Mouse (Mus musculus) heart, adult 8-10 months (tissue): ENCODE data around the gene Parvb. TPM values are rescaled to one million over a fixed set of nuclear protein-coding genes. Genes with fewer than 3 reads are reported as not detected.
A peak's percentile ranks its signal among the peaks of the same experiment; 100 is the strongest.

Experiments
- DNase-seq: peaks from one replicate; pipeline ENCODE4 v3.0.0; 2022; ENCODE audit warnings: low spot score
- total RNA-seq, 4 experiments: library from RNA; stranded (reverse); gene quantifications; 2 replicates each; pipeline ENCODE4 v1.2.4; 2022

Parvb gene
- total RNA-seq, 4 experiments from 2014 or later = 78.8 to 113 (median 105) TPM

GRCm38 (mm10) chr15:84216461-84217084, 15.3 kb upstream of the Parvb start:
- no peak for DNase-seq

GRCm38 (mm10) chr15:84217969-84218782, 13.7 kb upstream of the Parvb start:
- no peak for DNase-seq

- DNase-seq = no peak
Observed at GRCm38 (mm10) chr15:84218783-84219271, 13.0 kb upstream of the Parvb start.

GRCm38 (mm10) chr15:84221539-84221938, 10.3 kb upstream of the Parvb start:
- no peak for DNase-seq

GRCm38 (mm10) chr15:84223423-84223822, 8.4 kb upstream of the Parvb start:
- DNase-seq = no peak

GRCm38 (mm10) chr15:84224779-84225178, 7.1 kb upstream of the Parvb start:
- no peak for DNase-seq

- no peak for DNase-seq
Observed at GRCm38 (mm10) chr15:84226918-84227317, 4.9 kb upstream of the Parvb start.

- no peak for DNase-seq
Observed at GRCm38 (mm10) chr15:84230661-84231060, 1.2 kb upstream of the Parvb start.

- DNase-seq = peak; percentile 65
Observed at GRCm38 (mm10) chr15:84231113-84231712, 630 bp upstream of the Parvb start.

GRCm38 (mm10) chr15:84232609-84233008, 766 bp downstream of the Parvb start:
- DNase-seq = no peak

GRCm38 (mm10) chr15:84234794-84235581, 3.1 kb downstream of the Parvb start:
- DNase-seq = no peak

GRCm38 (mm10) chr15:84235646-84236045, 3.8 kb downstream of the Parvb start:
- peak; percentile 90 for DNase-seq

GRCm38 (mm10) chr15:84238552-84238951, 6.7 kb downstream of the Parvb start:
- DNase-seq = no peak

GRCm38 (mm10) chr15:84238991-84239401, 7.2 kb downstream of the Parvb start:
- DNase-seq = no peak

GRCm38 (mm10) chr15:84241520-84241919, 9.7 kb downstream of the Parvb start:
- no peak for DNase-seq

GRCm38 (mm10) chr15:84245104-84245503, 13.3 kb downstream of the Parvb start:
- no peak for DNase-seq

- no peak for DNase-seq
Observed at GRCm38 (mm10) chr15:84246195-84246594, 14.4 kb downstream of the Parvb start.

GRCm38 (mm10) chr15:84247309-84247708, 15.5 kb downstream of the Parvb start:
- DNase-seq = no peak

GRCm38 (mm10) chr15:84251227-84251626, 19.4 kb downstream of the Parvb start:
- DNase-seq = peak; percentile 71

GRCm38 (mm10) chr15:84252645-84253044, 20.8 kb downstream of the Parvb start:
- DNase-seq = no peak

GRCm38 (mm10) chr15:84253757-84254156, 21.9 kb downstream of the Parvb start:
- peak; percentile 52 for DNase-seq

GRCm38 (mm10) chr15:84254387-84254786, 22.5 kb downstream of the Parvb start:
- no peak for DNase-seq
